Comparison of ENCODE assay signal across 25 mouse cellular contexts in genomic region chr1:53704164-53704563, GRCm38 (mm10). TPM values are rescaled to one million over a fixed set of nuclear protein-coding genes. Genes with fewer than 3 reads are reported as not detected.
DNase-seq lines count a peak whose midpoint lies in the region; ATAC-seq and TF ChIP-seq lines count a peak whose summit lies in the region.
"Had no signal": no experiment of that assay in that cellular context is flagged by ENCODE, and none has a peak within 500 bp of the region (broad histone marks: within the 10 kb centered on the region; RNA-seq: fewer than 3 reads in every experiment).

No protein-coding gene starts in this region.

- no peak for TF ChIP-seq EP300 in stomach, postnatal 0 days (optimal IDR thresholded peaks at IDR 0.05)

- no peaks in the 10 kb centered on the region for H3K9me3 ChIP-seq in hindbrain, postnatal 0 days (ENCODE audit: low read length)
- H3K9me3 ChIP-seq in hindbrain, embryonic 16.5 days (ENCODE audit: control insufficient read depth, low read length), result no peaks in the 10 kb centered on the region
- no peaks in the 10 kb centered on the region for H3K9me3 ChIP-seq in stomach, postnatal 0 days (ENCODE audit: control insufficient read depth, low read length)
- H3K9me3 ChIP-seq: forebrain, embryonic 13.5 days; hindbrain, embryonic 13.5 days; midbrain, embryonic 12.5 days had no signal

- intact Hi-C loops in gastrocnemius, postnatal 36 days (cut with DNase I), result no loop called here

- H3K27me3 ChIP-seq in hindbrain, postnatal 0 days (ENCODE audit: insufficient read depth, low read length), result no peaks in the 10 kb centered on the region
- no peaks in the 10 kb centered on the region for H3K27me3 ChIP-seq in hindbrain, embryonic 16.5 days (replicated peaks; ENCODE audit: control insufficient read depth, insufficient read depth, low read length)
- H3K27me3 ChIP-seq in stomach, postnatal 0 days (ENCODE audit: control insufficient read depth, insufficient read depth, low read length), result no peaks in the 10 kb centered on the region
- H3K27me3 ChIP-seq: forebrain, embryonic 13.5 days; hindbrain, embryonic 13.5 days; midbrain, embryonic 12.5 days had no signal

- 89% methylated on average over 5 of the region's 5 CpGs for WGBS in hindbrain, postnatal 0 days
- 96% methylated on average over 5 of the region's 5 CpGs for WGBS in hindbrain, embryonic 16.5 days
- 91% methylated on average over 5 of the region's 5 CpGs for WGBS in stomach, postnatal 0 days

- TF ChIP-seq CTCF in hindbrain, postnatal 0 days (IDR thresholded peaks at IDR 0.05; ENCODE audit: low read depth), result peak; percentile 19; the same call in 1 of the 2 replicates
- peak; percentile 12; the same call in 1 of the 2 replicates for TF ChIP-seq CTCF in stomach, postnatal 0 days (IDR thresholded peaks at IDR 0.05; ENCODE audit: low read depth)

- H3K27ac ChIP-seq in hindbrain, postnatal 0 days, result no peak overlapping the region
- H3K27ac ChIP-seq in hindbrain, embryonic 16.5 days (ENCODE audit: low read depth, low read length), result no peak overlapping the region
- H3K27ac ChIP-seq in stomach, postnatal 0 days (replicated peaks), result no peak overlapping the region
- H3K27ac ChIP-seq: forebrain, embryonic 13.5 days; gastrocnemius, adult 2 months; hindbrain, embryonic 13.5 days; layer of hippocampus, adult 2 months; midbrain, embryonic 12.5 days had no signal

- no peak overlapping the region for H3K4me2 ChIP-seq in hindbrain, postnatal 0 days (ENCODE audit: low read depth, low read length)
- H3K4me2 ChIP-seq in hindbrain, embryonic 16.5 days (ENCODE audit: low read length), result no peak overlapping the region
- no peak overlapping the region for H3K4me2 ChIP-seq in stomach, postnatal 0 days (replicated peaks; ENCODE audit: low read depth)
- H3K4me2 ChIP-seq: forebrain, embryonic 13.5 days; hindbrain, embryonic 13.5 days; midbrain, embryonic 12.5 days had no signal

- no peak overlapping the region for H3K9ac ChIP-seq in hindbrain, postnatal 0 days (replicated peaks; ENCODE audit: low read length)
- no peak overlapping the region for H3K9ac ChIP-seq in hindbrain, embryonic 16.5 days (ENCODE audit: low read depth, low read length)
- no peak overlapping the region for H3K9ac ChIP-seq in stomach, postnatal 0 days (ENCODE audit: low read length)
- H3K9ac ChIP-seq: forebrain, embryonic 13.5 days; hindbrain, embryonic 13.5 days; midbrain, embryonic 12.5 days had no signal

- H3K4me1 ChIP-seq in hindbrain, postnatal 0 days (ENCODE audit: insufficient read depth, low read length), result no peaks in the 10 kb centered on the region
- peaks cover 4% of the 10 kb centered on the region for H3K4me1 ChIP-seq in hindbrain, embryonic 16.5 days (ENCODE audit: control insufficient read depth, insufficient read depth, low read depth, low read length)
- no peaks in the 10 kb centered on the region for H3K4me1 ChIP-seq in stomach, postnatal 0 days (replicated peaks; ENCODE audit: control insufficient read depth, insufficient read depth)
- H3K4me1 ChIP-seq: midbrain, embryonic 12.5 days had no signal

- ATAC-seq in hindbrain, postnatal 0 days, result no peak
- no peak for ATAC-seq in hindbrain, embryonic 16.5 days
- ATAC-seq in stomach, postnatal 0 days (ENCODE audit: low FRiP score, low TSS enrichment), result no peak
- ATAC-seq: forebrain, embryonic 13.5 days had no signal

- no peaks in the 10 kb centered on the region for H3K36me3 ChIP-seq in hindbrain, postnatal 0 days (ENCODE audit: insufficient read depth, low read length)
- H3K36me3 ChIP-seq in hindbrain, embryonic 16.5 days (ENCODE audit: control insufficient read depth, insufficient read depth, low read length), result no peaks in the 10 kb centered on the region
- H3K36me3 ChIP-seq in stomach, postnatal 0 days (ENCODE audit: control insufficient read depth, insufficient read depth, low read length), result no peaks in the 10 kb centered on the region
- H3K36me3 ChIP-seq: hindbrain, embryonic 13.5 days; midbrain, embryonic 12.5 days had no signal

- DNase-seq in hindbrain, postnatal 0 days (ENCODE audit: low spot score), result peak; percentile 12
- DNase-seq in thymus, postnatal 14 days, result peak; percentile 7
- no peak for DNase-seq in thymus, postnatal 10 days (ENCODE audit: low spot score in 2 of 2)
- DNase-seq in R1 (ENCODE audit: low read depth, low spot score), result peak; percentile 67
- no peak for DNase-seq in stomach, postnatal 0 days (ENCODE audit: low spot score)
- no peak for DNase-seq in embryo, embryonic 11 days
- no peak for DNase-seq in gastrocnemius, postnatal 36 days
- DNase-seq: adrenal gland, postnatal 10 days; cerebellum, adult 8-10 months; cerebellum, postnatal 36 days; gastrocnemius, adult 2 months; heart, postnatal 36 days; kidney, adult 9 months; kidney, postnatal 25 days; layer of hippocampus, postnatal 36 days; lung, adult 18-20 months; lung, postnatal 10 days; spleen, adult 18-20 months had no signal

- no peak overlapping the region for H3K4me3 ChIP-seq in hindbrain, postnatal 0 days (ENCODE audit: low read length)
- H3K4me3 ChIP-seq in hindbrain, embryonic 16.5 days (ENCODE audit: low read length), result no peak overlapping the region
- no peak overlapping the region for H3K4me3 ChIP-seq in stomach, postnatal 0 days (ENCODE audit: low read depth, low read length)
- H3K4me3 ChIP-seq: forebrain, embryonic 13.5 days; gastrocnemius, adult 2 months; hindbrain, embryonic 13.5 days; layer of hippocampus, adult 2 months; midbrain, embryonic 12.5 days had no signal

RNA-seq across cellular contexts. Expression of gene Dnah7a, which starts 2.4 kb away (rescaled TPM):
- total RNA-seq in hindbrain, postnatal 0 days (2014; rRNA removed), result 1.4 and 11.7 TPM in 2 replicates
- polyA plus RNA-seq in hindbrain, postnatal 0 days (2015; fragmentation: Nextera tagmentation; extraction: Ambion mirVana), result 6.8 and 7.9 TPM in 2 replicates
- polyA plus RNA-seq in hindbrain, embryonic 16.5 days (2015; fragmentation: Nextera tagmentation; extraction: Ambion mirVana), result 9.1 and 10.0 TPM in 2 replicates
- 0.23 and 0.27 TPM in 2 replicates for polyA plus RNA-seq in stomach, postnatal 0 days (2015; fragmentation: Nextera tagmentation; extraction: Ambion mirVana)
- total RNA-seq in gastrocnemius, postnatal 36 days (2021), result not detected
- total RNA-seq: gastrocnemius, adult 2 months; liver, adult 2 months; neutrophil, adult 5-6 weeks had no signal
- polyA plus RNA-seq: liver, adult 2 months had no signal

Comparison
In these comparisons a context has a peak if more than half of its experiments do, and no peak if none do; other contexts are left out.
1. DNase-seq: peak in hindbrain, postnatal 0 days (single experiment), thymus, postnatal 14 days (single experiment) and R1 (single experiment); none in thymus, postnatal 10 days (0 of 2), stomach, postnatal 0 days (single experiment), embryo, embryonic 11 days (single experiment) and gastrocnemius, postnatal 36 days (0 of 2).